Mouse (Mus musculus): ENCODE measurements around the gene Tnfsf14. TPM values are rescaled to one million over a fixed set of nuclear protein-coding genes. Genes with fewer than 3 reads are reported as not detected.

Tnfsf14 gene
- polyA plus RNA-seq, 1 experiment from 2014 or later = not detected

DNA sequence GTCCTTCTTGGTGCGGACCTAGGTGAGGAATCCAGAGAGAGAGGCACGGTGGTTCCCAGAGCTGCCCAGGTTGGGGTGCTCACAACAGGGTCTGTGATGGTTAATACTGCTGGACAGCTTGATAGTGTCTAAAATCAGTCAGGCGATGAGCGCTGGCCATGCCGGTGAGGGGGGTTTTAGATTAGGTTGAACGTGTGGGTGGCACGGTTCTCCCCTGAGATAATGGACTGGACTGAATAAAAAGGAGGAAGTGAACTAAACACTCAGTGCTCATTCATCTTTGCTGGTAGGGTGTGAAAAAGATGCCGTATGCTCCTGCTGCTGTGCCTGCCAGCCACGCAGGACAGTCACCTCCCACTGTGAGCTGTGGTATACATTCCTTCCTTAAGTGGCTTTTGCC, 29.3 kb upstream of the Tnfsf14 start:
- WGBS = 80% methylated on average over 9 of the region's 9 CpGs
- Histone ChIP-seq H3K4me2 (no peak overlapping the region), H3K9ac (no peak overlapping the region), H3K27me3 (replicated peaks) (no peaks in the 10 kb centered on the region), H3K4me1 (0 out of 2 replicates have a peak, but pooled peaks cover 2% of the 10 kb centered on the region), H3K36me3 (replicated peaks) (no peaks in the 10 kb centered on the region), H3K27ac (no peak overlapping the region), H3K4me3 (no peak overlapping the region), H3K9me3 (no peaks in the 10 kb centered on the region)
- ATAC-seq (replicated peaks) = no peak

DNA sequence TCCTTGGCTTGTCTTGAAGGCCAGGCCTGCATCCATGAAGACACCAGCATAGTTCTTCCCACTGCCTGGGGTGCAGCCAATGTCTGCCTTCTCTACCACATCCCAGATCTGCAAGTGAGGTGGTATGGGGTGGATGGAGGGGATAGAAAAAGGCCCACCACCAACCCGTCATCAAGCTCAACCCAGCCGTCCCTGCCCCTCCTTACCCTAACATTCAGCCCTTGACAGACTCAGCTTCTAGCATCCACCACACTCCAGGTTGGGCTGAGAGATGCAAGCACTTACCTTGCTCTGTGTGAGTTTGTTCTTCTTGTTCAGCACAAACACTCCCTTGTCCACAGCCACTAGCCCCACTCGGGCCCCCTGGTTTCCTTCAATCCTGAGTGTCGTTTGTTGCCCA, 27.9 kb upstream of the Tnfsf14 start:
- Histone ChIP-seq H3K4me3 (no peak overlapping the region), H3K9me3 (no peaks in the 10 kb centered on the region), H3K36me3 (replicated peaks) (no peaks in the 10 kb centered on the region), H3K9ac (no peak overlapping the region), H3K4me1 (0 out of 2 replicates have a peak, but pooled peaks cover 2% of the 10 kb centered on the region), H3K4me2 (no peak overlapping the region), H3K27ac (no peak overlapping the region), H3K27me3 (replicated peaks) (no peaks in the 10 kb centered on the region)
- 91% methylated on average over 4 of the region's 4 CpGs for WGBS
- no peak for ATAC-seq (replicated peaks)

- WGBS = 24% methylated on average over 3 of the region's 3 CpGs
Observed at GRCm38 (mm10) chr17:57219884-57220207, 25.9 kb upstream of the Tnfsf14 start.

GRCm38 (mm10) chr17:57219167-57219883, 25.3 kb upstream of the Tnfsf14 start:
- no peak overlapping the region for H3K9ac ChIP-seq
- no peak overlapping the region for H3K27ac ChIP-seq
- no peaks in the 10 kb centered on the region for H3K9me3 ChIP-seq
- H3K4me3 ChIP-seq = no peak overlapping the region
- no peaks in the 10 kb centered on the region for H3K36me3 ChIP-seq (replicated peaks)
- H3K4me1 ChIP-seq = peaks cover 6% of the 10 kb centered on the region; the same call in 1 of the 2 replicates
- ATAC-seq (replicated peaks) = no peak
- no peaks in the 10 kb centered on the region for H3K27me3 ChIP-seq (replicated peaks)
- WGBS = 20% methylated on average over 11 of the region's 11 CpGs
- H3K4me2 ChIP-seq = no peak overlapping the region

More at GRCm38 (mm10) chr17:57219884-57220207, 25.9 kb upstream of the Tnfsf14 start:
- H3K4me3 ChIP-seq = no peak overlapping the region
- no peak for ATAC-seq (replicated peaks)
- H3K9me3 ChIP-seq = no peaks in the 10 kb centered on the region
- no peaks in the 10 kb centered on the region for H3K27me3 ChIP-seq (replicated peaks)
- no peaks in the 10 kb centered on the region for H3K36me3 ChIP-seq (replicated peaks)
- peaks cover 5% of the 10 kb centered on the region; the same call in 1 of the 2 replicates for H3K4me1 ChIP-seq
- no peak overlapping the region for H3K9ac ChIP-seq
- no peak overlapping the region for H3K4me2 ChIP-seq
- H3K27ac ChIP-seq = no peak overlapping the region

DNA sequence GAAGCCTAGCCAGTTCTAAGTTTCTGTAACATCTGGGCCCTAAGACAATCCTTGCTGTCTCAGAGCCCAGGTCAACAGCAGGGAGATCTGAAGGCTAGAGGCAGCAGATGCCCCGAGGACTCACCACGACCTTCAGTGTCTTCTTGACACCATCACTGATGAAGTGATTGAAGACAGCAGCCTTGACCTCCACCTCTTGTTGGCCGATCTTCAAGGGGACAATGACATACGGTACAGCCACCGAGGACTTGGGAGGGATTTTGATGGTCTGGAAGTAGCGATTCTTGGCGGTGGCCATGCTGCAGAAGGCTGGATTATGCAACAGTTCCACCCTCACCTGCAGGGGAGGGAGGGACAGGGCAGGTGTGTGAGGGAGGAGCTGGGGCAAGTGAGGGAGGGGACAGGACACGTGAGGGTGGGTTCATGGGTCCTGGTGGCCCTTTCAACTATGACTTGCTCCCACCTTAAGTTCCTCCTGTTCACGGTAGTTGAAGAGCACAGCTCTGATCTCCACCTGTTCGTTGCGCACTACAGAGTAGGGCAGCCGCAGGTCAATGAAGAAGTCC, 24.4 kb upstream of the Tnfsf14 start:
- no peak overlapping the region for H3K4me3 ChIP-seq
- no peaks in the 10 kb centered on the region for H3K27me3 ChIP-seq (replicated peaks)
- H3K36me3 ChIP-seq (replicated peaks) = no peaks in the 10 kb centered on the region
- no peaks in the 10 kb centered on the region for H3K9me3 ChIP-seq
- peaks cover 6% of the 10 kb centered on the region; the same call in 1 of the 2 replicates for H3K4me1 ChIP-seq
- WGBS = 75% methylated on average over 12 of the region's 12 CpGs
- no peak overlapping the region for H3K4me2 ChIP-seq
- H3K27ac ChIP-seq = no peak overlapping the region
- no peak overlapping the region for H3K9ac ChIP-seq
- no peak for ATAC-seq (replicated peaks)

DNA sequence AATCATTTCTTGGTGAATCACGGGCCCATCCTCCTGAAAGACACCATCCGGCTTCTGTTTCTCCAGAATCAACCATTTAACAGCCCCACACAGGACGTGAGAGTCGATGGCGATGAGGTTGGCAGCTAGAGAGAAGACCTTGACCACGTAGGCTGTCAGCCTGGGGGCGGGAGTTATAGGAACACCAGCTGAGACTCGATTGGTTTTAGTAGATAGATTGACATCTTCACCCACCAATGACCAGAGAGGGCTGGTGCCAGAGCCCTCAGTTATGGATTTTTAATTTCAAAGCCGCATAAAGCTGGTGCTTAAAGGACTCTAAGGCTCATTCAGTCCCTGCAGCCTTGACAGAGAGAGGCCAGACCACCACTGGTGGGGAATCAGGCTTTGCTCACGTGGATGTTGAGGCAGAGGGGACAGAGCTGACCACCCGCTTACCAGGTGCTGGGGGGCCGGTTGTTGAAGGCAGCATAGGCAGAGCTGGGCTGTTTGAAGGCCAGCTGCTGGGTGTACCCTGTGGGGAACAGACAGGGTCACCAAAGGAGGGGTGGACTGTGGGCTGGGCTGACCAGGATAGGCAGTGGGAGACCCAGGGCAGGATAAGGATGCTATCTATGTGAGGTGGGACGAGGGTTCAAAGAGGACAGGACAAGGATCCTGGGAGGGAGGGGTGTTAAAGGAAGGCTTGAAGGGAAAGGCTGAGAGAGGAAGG, 20.9 kb upstream of the Tnfsf14 start:
- no peaks in the 10 kb centered on the region for H3K9me3 ChIP-seq
- peak; percentile 93 for ATAC-seq (replicated peaks)

DNA sequence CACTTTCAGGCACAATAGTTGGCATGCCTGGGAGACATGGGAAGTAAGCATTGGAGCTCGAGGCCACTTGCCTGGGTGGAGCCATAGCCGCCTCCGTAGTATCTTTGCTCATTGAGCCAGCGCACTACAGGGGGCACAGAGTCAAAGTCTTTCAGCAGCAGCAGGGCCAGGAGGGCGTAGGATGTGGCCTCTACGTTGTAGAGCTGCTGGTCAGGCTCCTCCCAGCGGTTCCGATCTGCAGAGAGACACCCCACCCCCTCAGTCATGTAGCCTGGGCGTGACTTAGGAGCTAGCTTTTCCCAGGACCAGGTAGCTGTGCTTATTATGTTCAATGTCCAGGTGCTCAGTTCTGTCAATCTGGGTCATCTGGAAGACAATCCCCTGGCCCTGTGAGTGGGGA, 17.5 kb upstream of the Tnfsf14 start:
- H3K27me3 ChIP-seq (replicated peaks) = no peaks in the 10 kb centered on the region
- H3K9ac ChIP-seq = no peak overlapping the region
- H3K9me3 ChIP-seq = no peaks in the 10 kb centered on the region
- WGBS = 70% methylated on average over 9 of the region's 9 CpGs
- H3K4me1 ChIP-seq = peaks cover 4% of the 10 kb centered on the region; the same call in 1 of the 2 replicates
- ATAC-seq (replicated peaks) = no peak
- H3K36me3 ChIP-seq (replicated peaks) = no peaks in the 10 kb centered on the region
- no peak overlapping the region for H3K4me2 ChIP-seq
- H3K27ac ChIP-seq = no peak overlapping the region
- H3K4me3 ChIP-seq = no peak overlapping the region

More for the DNA sequence above, 20.9 kb upstream of the Tnfsf14 start:
- peaks cover 6% of the 10 kb centered on the region; the same call in 1 of the 2 replicates for H3K4me1 ChIP-seq
- H3K27ac ChIP-seq = 0 out of 2 replicates have a peak overlapping the region, but pooled peaks have one; percentile 34
- H3K27me3 ChIP-seq (replicated peaks) = no peaks in the 10 kb centered on the region
- WGBS = 48% methylated on average over 13 of the region's 13 CpGs
- no peak overlapping the region for H3K9ac ChIP-seq
- H3K36me3 ChIP-seq (replicated peaks) = no peaks in the 10 kb centered on the region
- H3K4me2 ChIP-seq = peak overlapping the region; percentile 37
- peak overlapping the region; percentile 17; the same call in 1 of the 2 replicates for H3K4me3 ChIP-seq

DNA sequence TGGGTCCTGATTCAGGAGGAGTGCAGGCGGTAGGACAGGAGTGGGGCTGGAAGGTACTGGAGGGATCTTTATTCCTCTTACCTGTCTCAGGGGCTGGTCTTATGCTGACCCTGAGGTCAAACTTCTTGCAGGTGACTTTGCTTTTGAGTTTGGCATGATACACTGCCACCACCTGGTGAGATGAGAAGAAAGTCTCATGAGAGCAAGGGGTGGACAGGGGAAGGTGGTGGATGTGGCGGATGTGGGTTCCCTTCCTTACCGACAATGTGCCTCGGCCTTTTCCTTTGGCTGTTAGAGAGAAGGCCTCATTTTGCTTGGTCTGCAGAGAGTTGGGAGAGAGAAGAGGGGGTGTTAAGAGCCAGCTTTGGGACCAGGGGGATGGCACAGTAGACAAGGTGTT, 15.4 kb upstream of the Tnfsf14 start:
- no peak overlapping the region for H3K9ac ChIP-seq
- WGBS = 84% methylated on average over 4 of the region's 4 CpGs
- H3K4me2 ChIP-seq = no peak overlapping the region
- no peaks in the 10 kb centered on the region for H3K36me3 ChIP-seq (replicated peaks)
- no peak overlapping the region for H3K4me3 ChIP-seq
- no peak for ATAC-seq (replicated peaks)
- no peaks in the 10 kb centered on the region for H3K27me3 ChIP-seq (replicated peaks)
- H3K4me1 ChIP-seq = no peaks in the 10 kb centered on the region
- H3K9me3 ChIP-seq = no peaks in the 10 kb centered on the region
- no peak overlapping the region for H3K27ac ChIP-seq

- Histone ChIP-seq H3K4me2 (no peak overlapping the region), H3K27me3 (replicated peaks) (no peaks in the 10 kb centered on the region), H3K27ac (no peak overlapping the region), H3K4me3 (no peak overlapping the region), H3K9ac (no peak overlapping the region), H3K9me3 (no peaks in the 10 kb centered on the region), H3K4me1 (no peaks in the 10 kb centered on the region), H3K36me3 (replicated peaks) (no peaks in the 10 kb centered on the region)
- no peak for ATAC-seq (replicated peaks)
- 93% methylated on average over 3 of the region's 3 CpGs for WGBS
Observed at GRCm38 (mm10) chr17:57207938-57208337, 14.0 kb upstream of the Tnfsf14 start.

- no peak for ATAC-seq (replicated peaks)
- no peak overlapping the region for H3K27ac ChIP-seq
- 86% methylated on average over 9 of the region's 10 CpGs for WGBS
- H3K9ac ChIP-seq = no peak overlapping the region
- H3K27me3 ChIP-seq (replicated peaks) = no peaks in the 10 kb centered on the region
- H3K4me3 ChIP-seq = no peak overlapping the region
- H3K4me1 ChIP-seq = no peaks in the 10 kb centered on the region
- no peaks in the 10 kb centered on the region for H3K9me3 ChIP-seq
- no peak overlapping the region for H3K4me2 ChIP-seq
- H3K36me3 ChIP-seq (replicated peaks) = no peaks in the 10 kb centered on the region
Observed at GRCm38 (mm10) chr17:57201841-57202724, 8.1 kb upstream of the Tnfsf14 start.

DNA sequence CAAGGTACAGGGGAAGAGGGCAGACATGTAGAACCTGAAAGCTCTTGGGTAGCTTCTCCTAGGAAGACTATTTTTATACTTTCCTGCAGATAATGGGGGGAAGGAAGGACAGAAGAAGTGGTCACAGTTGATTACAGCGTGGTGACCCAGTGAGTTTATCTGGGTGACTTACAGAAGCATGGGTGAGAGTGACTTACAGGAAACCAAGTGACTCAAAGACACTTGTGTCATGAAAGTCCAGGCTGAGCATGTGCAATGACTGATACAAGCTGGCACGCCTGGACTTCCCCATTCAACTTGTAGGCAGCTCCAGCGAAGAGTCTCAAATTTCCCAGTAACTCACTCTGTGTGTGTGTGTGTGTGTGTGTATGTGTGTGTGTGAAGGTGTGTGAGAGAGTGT, 4.3 kb upstream of the Tnfsf14 start:
- no peaks in the 10 kb centered on the region for H3K36me3 ChIP-seq (replicated peaks)
- WGBS = 78% methylated on average over 3 of the region's 3 CpGs
- no peak for ATAC-seq (replicated peaks)

More for the DNA sequence above, 4.3 kb upstream of the Tnfsf14 start:
- Histone ChIP-seq H3K4me1 (no peaks in the 10 kb centered on the region), H3K4me3 (no peak overlapping the region), H3K9me3 (no peaks in the 10 kb centered on the region), H3K4me2 (no peak overlapping the region), H3K27ac (no peak overlapping the region), H3K9ac (no peak overlapping the region), H3K27me3 (replicated peaks) (no peaks in the 10 kb centered on the region)

Data from midbrain, embryonic 15.5 days (tissue).